Mouse (Mus musculus): ENCODE measurements around the gene Dnajc6. TPM values are rescaled to one million over a fixed set of nuclear protein-coding genes. Genes with fewer than 3 reads are reported as not detected.

Gene Dnajc6
- total and polyA plus RNA-seq, 3 experiments, result 15.0 to 20.2 TPM; not detected in 1

GRCm38 (mm10) chr4:101579517-101579916, 83.1 kb downstream of the Dnajc6 start:
- no peak overlapping the region for H3K9ac ChIP-seq (ENCODE audit: control insufficient read depth, low read depth, low read length, poor library complexity, severe bottlenecking)
- peaks cover 0 to 1% of the 10 kb centered on the region in 2 experiments; a peak in 1 of 4 replicates for H3K36me3 ChIP-seq (ENCODE audit: control insufficient read depth in 1 of 2, insufficient read depth in 2 of 2, low read length in 2 of 2)
- H3K9me3 ChIP-seq (replicated peaks; ENCODE audit: insufficient read depth, low read length), result no peaks in the 10 kb centered on the region
- no peak overlapping the region for H3K27ac ChIP-seq (ENCODE audit: control insufficient read depth, low read depth, low read length)
- TF ChIP-seq ELF1 (IDR thresholded peaks at IDR 0.05; ENCODE audit: low read depth, low read length) (no peak), NRF1 (IDR thresholded peaks at IDR 0.05; ENCODE audit: insufficient read depth, low read depth, low read length, poor library complexity, severe bottlenecking) (no peak), TCF12 (IDR thresholded peaks at IDR 0.05; ENCODE audit: low read depth, low read length) (no peak), BHLHE40 (IDR thresholded peaks at IDR 0.05; ENCODE audit: borderline replicate concordance, low read depth, low read length) (no peak), MYC (IDR thresholded peaks at IDR 0.05; ENCODE audit: low read depth, low read length) (no peak), GATA1 (IDR thresholded peaks at IDR 0.05; ENCODE audit: low read depth, low read length) (no peak), USF1 (IDR thresholded peaks at IDR 0.05; ENCODE audit: low read depth, low read length) (no peak), ZKSCAN1 (IDR thresholded peaks at IDR 0.05; ENCODE audit: low read depth, low read length) (no peak), GABPA (IDR thresholded peaks at IDR 0.05; ENCODE audit: low read depth, low read length) (no peak), POLR2AphosphoS2 (IDR thresholded peaks at IDR 0.05; ENCODE audit: low read length) (no peak), ZNF384 (IDR thresholded peaks at IDR 0.05; ENCODE audit: low read depth, low read length) (no peak), MXI1 (IDR thresholded peaks at IDR 0.05; ENCODE audit: low read depth, low read length) (no peak), CTCF (IDR thresholded peaks at IDR 0.05 in 2 of 3, conservative IDR thresholded peaks at IDR 0.05 in 1 of 3; ENCODE audit: control insufficient read depth in 1 of 3, insufficient read depth in 1 of 3, low read depth in 2 of 3, low read length in 3 of 3, poor library complexity in 1 of 3, severe bottlenecking in 1 of 3) (no peak), POLR2A (IDR thresholded peaks at IDR 0.05; ENCODE audit: control insufficient read depth in 1 of 2, insufficient read depth in 1 of 2, low read depth in 1 of 2, low read length in 2 of 2, poor library complexity in 1 of 2) (no peak), MEF2A (IDR thresholded peaks at IDR 0.05; ENCODE audit: extremely low read depth, insufficient replicate concordance, low read depth, low read length, poor library complexity, severe bottlenecking) (no peak), TBP (IDR thresholded peaks at IDR 0.05; ENCODE audit: low read depth, low read length) (no peak), JUND (IDR thresholded peaks at IDR 0.05; ENCODE audit: low read depth, low read length) (no peak), RAD21 (IDR thresholded peaks at IDR 0.05; ENCODE audit: low read depth, low read length) (no peak)
- no peak for DNase-seq (ENCODE audit: low read depth, low spot score)
- no peaks in the 10 kb centered on the region for H3K4me1 ChIP-seq (ENCODE audit: control insufficient read depth in 1 of 2, insufficient read depth in 2 of 2, low read length in 2 of 2)
- H3K4me3 ChIP-seq (ENCODE audit: control insufficient read depth in 1 of 2, insufficient read depth in 1 of 2, low read depth in 2 of 2, low read length in 2 of 2), result no peak overlapping the region
- H3K27me3 ChIP-seq (ENCODE audit: control insufficient read depth in 1 of 2, insufficient read depth in 2 of 2, low read length in 2 of 2), result no peaks in the 10 kb centered on the region
- H3K79me2 ChIP-seq (ENCODE audit: control insufficient read depth, insufficient read depth, low read length, poor library complexity), result no peaks in the 10 kb centered on the region

- no peaks in the 10 kb centered on the region for H3K27me3 ChIP-seq (ENCODE audit: control insufficient read depth in 1 of 2, insufficient read depth in 2 of 2, low read length in 2 of 2)
- no peaks in the 10 kb centered on the region for H3K79me2 ChIP-seq (ENCODE audit: control insufficient read depth, insufficient read depth, low read length, poor library complexity)
- H3K9ac ChIP-seq (ENCODE audit: control insufficient read depth, low read depth, low read length, poor library complexity, severe bottlenecking), result no peak overlapping the region
- peaks cover 0 to 4% of the 10 kb centered on the region in 2 experiments; a peak in 1 of 4 replicates for H3K4me1 ChIP-seq (ENCODE audit: control insufficient read depth in 1 of 2, insufficient read depth in 2 of 2, low read length in 2 of 2)
- H3K9me3 ChIP-seq (replicated peaks; ENCODE audit: insufficient read depth, low read length), result no peaks in the 10 kb centered on the region
- DNase-seq (ENCODE audit: low read depth, low spot score), result no peak
- peaks cover 1 to 2% of the 10 kb centered on the region in 2 experiments; a peak in 2 of 4 replicates for H3K36me3 ChIP-seq (ENCODE audit: control insufficient read depth in 1 of 2, insufficient read depth in 2 of 2, low read length in 2 of 2)
- TF ChIP-seq USF1 (IDR thresholded peaks at IDR 0.05; ENCODE audit: low read depth, low read length), result no peak
- TF ChIP-seq GABPA (IDR thresholded peaks at IDR 0.05; ENCODE audit: low read depth, low read length), result no peak
- no peak for TF ChIP-seq ZMIZ1 (IDR thresholded peaks at IDR 0.05; ENCODE audit: low read depth, low read length)
- no peak for TF ChIP-seq POLR2A (IDR thresholded peaks at IDR 0.05; ENCODE audit: control insufficient read depth in 1 of 2, insufficient read depth in 1 of 2, low read depth in 1 of 2, low read length in 2 of 2, poor library complexity in 1 of 2)
- no peak for TF ChIP-seq EP300 (IDR thresholded peaks at IDR 0.05; ENCODE audit: low read depth in 1 of 2, low read length in 2 of 2)
- TF ChIP-seq E2F4 (IDR thresholded peaks at IDR 0.05; ENCODE audit: borderline replicate concordance, low read depth, low read length), result no peak
- TF ChIP-seq ETS1 (IDR thresholded peaks at IDR 0.05; ENCODE audit: low read depth, low read length), result no peak
- TF ChIP-seq RAD21 (IDR thresholded peaks at IDR 0.05; ENCODE audit: low read depth, low read length), result no peak
- no peak for TF ChIP-seq KAT2A (conservative IDR thresholded peaks at IDR 0.05; ENCODE audit: low read depth, low read length)
- TF ChIP-seq ZNF384 (IDR thresholded peaks at IDR 0.05; ENCODE audit: low read depth, low read length), result no peak
- TF ChIP-seq CHD1 (IDR thresholded peaks at IDR 0.05; ENCODE audit: low read depth, low read length), result no peak
- no peak for TF ChIP-seq HCFC1 (IDR thresholded peaks at IDR 0.05; ENCODE audit: low read depth, low read length)
- TF ChIP-seq ELF1 (IDR thresholded peaks at IDR 0.05; ENCODE audit: low read depth, low read length), result no peak
- no peak for TF ChIP-seq ZKSCAN1 (IDR thresholded peaks at IDR 0.05; ENCODE audit: low read depth, low read length)
- no peak for TF ChIP-seq NELFE (IDR thresholded peaks at IDR 0.05; ENCODE audit: low read depth, low read length)
- no peak for TF ChIP-seq MAFK (IDR thresholded peaks at IDR 0.05; ENCODE audit: borderline replicate concordance, low read depth, low read length)
- no peak for TF ChIP-seq MYB (IDR thresholded peaks at IDR 0.05; ENCODE audit: low read depth, low read length)
- H3K4me3 ChIP-seq (ENCODE audit: control insufficient read depth in 1 of 2, insufficient read depth in 1 of 2, low read depth in 2 of 2, low read length in 2 of 2), result no peak overlapping the region
- no peak overlapping the region for H3K27ac ChIP-seq (ENCODE audit: control insufficient read depth, low read depth, low read length)
These were observed 84.7 kb downstream of the Dnajc6 start for GRCm38 (mm10) chr4:101581156-101581555.
